Mouse (Mus musculus) thymus, adult 2 months (tissue): ENCODE measurements around the gene Palld.

Experiments
- CTCF ChIP-seq: fragments of 200-500 bp; IDR thresholded peaks from 2 replicates; pipeline ENCODE4 v1.5.1; 2012; ENCODE audit warnings: mild to moderate bottlenecking, control low read depth, low read length, moderate library complexity, borderline replicate concordance; ENCODE audit not compliant: control insufficient read depth, poor library complexity, insufficient read depth; ENCODE audit errors: extremely low read depth
- POLR2A ChIP-seq: fragments of 200-500 bp; IDR thresholded peaks from 2 replicates; pipeline ENCODE4 v1.6.1; 2012; ENCODE audit warnings: mild to moderate bottlenecking, low read length, control low read depth, moderate library complexity; ENCODE audit not compliant: control insufficient read depth, poor library complexity, insufficient read depth; ENCODE audit errors: extremely low read depth

DNA sequence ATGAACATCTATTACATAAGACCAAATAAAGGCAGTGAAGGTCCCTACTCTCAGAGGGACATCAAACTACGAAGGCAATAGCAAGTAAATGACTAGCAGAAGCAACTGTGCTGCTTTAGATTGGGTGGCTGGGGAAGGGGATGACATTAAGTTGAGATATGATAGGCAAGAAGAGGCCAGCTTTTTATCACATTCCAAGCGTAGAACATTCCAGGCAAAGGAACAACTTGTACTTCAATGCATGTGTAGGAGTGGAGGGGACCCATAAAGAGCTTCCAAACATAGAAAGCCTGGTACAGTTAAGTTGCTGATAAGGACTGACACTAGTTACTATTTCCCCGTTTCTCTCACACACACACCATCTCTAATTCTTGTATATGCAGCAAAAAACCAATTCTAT is 221.3 kb downstream of the Palld start:
- TF ChIP-seq CTCF (no peak), POLR2A (no peak)
